9 mouse cellular contexts compared by ENCODE assay signal in genomic region chr17:15066066-15066465, GRCm38 (mm10). TPM values are rescaled to one million over a fixed set of nuclear protein-coding genes. Genes with fewer than 3 reads are reported as not detected.
DNase-seq lines count a peak whose midpoint lies in the region; ATAC-seq lines count a peak whose summit lies in the region.
"Had no signal": no experiment of that assay in that cellular context is flagged by ENCODE, and none has a peak within 500 bp of the region (broad histone marks: within the 10 kb centered on the region; RNA-seq: fewer than 3 reads in every experiment).

No protein-coding gene starts in this region.

- no peaks in the 10 kb centered on the region for H3K27me3 ChIP-seq in neural tube, embryonic 11.5 days (ENCODE audit: control insufficient read depth, insufficient read depth, low read length)
- H3K27me3 ChIP-seq in limb, embryonic 10.5 days (ENCODE audit: low read depth, poor library complexity, severe bottlenecking): no peaks in the 10 kb centered on the region
- no peaks in the 10 kb centered on the region for H3K27me3 ChIP-seq in stomach, embryonic 16.5 days (ENCODE audit: control insufficient read depth, insufficient read depth, low read length)

- ATAC-seq in neural tube, embryonic 11.5 days (ENCODE audit: insufficient read depth, low FRiP score, low TSS enrichment): peak; percentile 86
- ATAC-seq in stomach, embryonic 16.5 days (ENCODE audit: insufficient read depth, low FRiP score): peak; percentile 49; the same call in 1 of the 2 replicates

- H3K4me1 ChIP-seq in neural tube, embryonic 11.5 days (ENCODE audit: control insufficient read depth, insufficient read depth, low read length): peaks cover 4% of the 10 kb centered on the region
- H3K4me1 ChIP-seq in limb, embryonic 10.5 days: peaks cover 8% of the 10 kb centered on the region
- peaks cover 6% of the 10 kb centered on the region; the same call in 1 of the 2 replicates for H3K4me1 ChIP-seq in stomach, embryonic 16.5 days (ENCODE audit: control insufficient read depth, insufficient read depth, low read length)

- 27% methylated on average over 6 of the region's 6 CpGs for WGBS in neural tube, embryonic 11.5 days
- 25% methylated on average over 6 of the region's 6 CpGs for WGBS in limb, embryonic 10.5 days
- WGBS in stomach, embryonic 16.5 days: 45% methylated on average over 6 of the region's 6 CpGs

- intact Hi-C loops in left cerebral cortex, postnatal 10 days (cut with DNase I): loop anchor here (5.0 kb wide), 1 partner anchor 331 kb away; the partner anchor contains the start of gene Fam120b

- peak; percentile 54 to 63 for DNase-seq in cerebellum, postnatal 10 days
- no peak for DNase-seq in cerebellum, postnatal 36 days
- peak; percentile 65 for DNase-seq in neural tube, embryonic 11.5 days (ENCODE audit: low spot score)
- no peak for DNase-seq in neural tube, embryonic 10.5 days (ENCODE audit: extremely low spot score, low spot score)
- peak; percentile 47 for DNase-seq in limb, embryonic 10.5 days (ENCODE audit: low spot score)
- no peak for DNase-seq in ovary, postnatal 10 days (ENCODE audit: low spot score)
- no peak for DNase-seq in left cerebral cortex, postnatal 10 days (ENCODE audit: extremely low spot score in 1 of 2, low spot score in 2 of 2)
- DNase-seq: thymus, postnatal 36 days had no signal

- H3K9ac ChIP-seq in neural tube, embryonic 11.5 days (ENCODE audit: low read length): no peak overlapping the region; the same call in 1 of the 2 replicates
- H3K9ac ChIP-seq in stomach, embryonic 16.5 days (ENCODE audit: low read length): no peak overlapping the region

- H3K9me3 ChIP-seq in neural tube, embryonic 11.5 days (ENCODE audit: control insufficient read depth, low read length): no peaks in the 10 kb centered on the region
- no peaks in the 10 kb centered on the region for H3K9me3 ChIP-seq in limb, embryonic 10.5 days (replicated peaks)
- H3K9me3 ChIP-seq in stomach, embryonic 16.5 days (replicated peaks; ENCODE audit: control insufficient read depth, low read length): no peaks in the 10 kb centered on the region

- no peak overlapping the region for H3K4me3 ChIP-seq in neural tube, embryonic 11.5 days (ENCODE audit: low read depth, low read length)
- peak overlapping the region; percentile 18 for H3K4me3 ChIP-seq in limb, embryonic 10.5 days
- no peak overlapping the region for H3K4me3 ChIP-seq in stomach, embryonic 16.5 days (replicated peaks; ENCODE audit: low read length)

- no peaks in the 10 kb centered on the region for H3K36me3 ChIP-seq in neural tube, embryonic 11.5 days (ENCODE audit: control insufficient read depth, insufficient read depth, low read length)
- peaks cover 23% of the 10 kb centered on the region for H3K36me3 ChIP-seq in limb, embryonic 10.5 days
- 0 out of 2 replicates have a peak, but pooled peaks cover 4% of the 10 kb centered on the region for H3K36me3 ChIP-seq in stomach, embryonic 16.5 days (ENCODE audit: control insufficient read depth, insufficient read depth, low read length)

- H3K4me2 ChIP-seq in neural tube, embryonic 11.5 days (ENCODE audit: low read depth): no peak overlapping the region; the same call in 1 of the 2 replicates
- peak overlapping the region; percentile 25; the same call in 1 of the 2 replicates for H3K4me2 ChIP-seq in stomach, embryonic 16.5 days (ENCODE audit: low read depth, low read length)

- H3K27ac ChIP-seq in neural tube, embryonic 11.5 days (ENCODE audit: low read depth, low read length): 0 out of 2 replicates have a peak overlapping the region, but pooled peaks have one; percentile 34
- H3K27ac ChIP-seq in limb, embryonic 10.5 days: peak overlapping the region; percentile 68; the same call in 1 of the 2 replicates
- no peak overlapping the region for H3K27ac ChIP-seq in stomach, embryonic 16.5 days (ENCODE audit: low read length)

RNA-seq across cellular contexts. Expression of gene Gm3448, which starts 24.7 kb away (rescaled TPM):
- 2.9 and 3.1 TPM in 2 replicates for polyA plus RNA-seq in neural tube, embryonic 11.5 days (2014; fragmentation: Nextera tagmentation; extraction: Ambion mirVana)
- 3.7 and 3.9 TPM in 2 replicates for polyA plus RNA-seq in limb, embryonic 10.5 days (2016; fragmentation: Nextera tagmentation; extraction: Ambion mirVana)
- polyA plus RNA-seq in stomach, embryonic 16.5 days (2015; fragmentation: Nextera tagmentation; extraction: Ambion mirVana): 3.3 and 3.6 TPM in 2 replicates
- 1 to 10 TPM; 5.5 to 6.3 TPM for total RNA-seq in left cerebral cortex, postnatal 10 days (2021)

RNA-seq across cellular contexts. Expression of gene Tcte3, which starts 24.8 kb away (rescaled TPM):
- 0.49 and 1.6 TPM in 2 replicates for polyA plus RNA-seq in neural tube, embryonic 11.5 days (2014; fragmentation: Nextera tagmentation; extraction: Ambion mirVana)
- 1.5 TPM in 1 of 2 replicates, not detected in the other for polyA plus RNA-seq in limb, embryonic 10.5 days (2016; fragmentation: Nextera tagmentation; extraction: Ambion mirVana)
- 1.2 and 1.4 TPM in 2 replicates for polyA plus RNA-seq in stomach, embryonic 16.5 days (2015; fragmentation: Nextera tagmentation; extraction: Ambion mirVana)
- not detected for total RNA-seq in left cerebral cortex, postnatal 10 days (2021)

RNA-seq across cellular contexts. Expression of gene Ermard, which starts 25.1 kb away (rescaled TPM):
- polyA plus RNA-seq in neural tube, embryonic 11.5 days (2014; fragmentation: Nextera tagmentation; extraction: Ambion mirVana): 57.3 and 63.2 TPM in 2 replicates
- polyA plus RNA-seq in limb, embryonic 10.5 days (2016; fragmentation: Nextera tagmentation; extraction: Ambion mirVana): 76.1 and 100.0 TPM in 2 replicates
- polyA plus RNA-seq in stomach, embryonic 16.5 days (2015; fragmentation: Nextera tagmentation; extraction: Ambion mirVana): 65.3 and 72.4 TPM in 2 replicates
- 10 to 100 TPM; 39.1 to 45.8 TPM for total RNA-seq in left cerebral cortex, postnatal 10 days (2021)

RNA-seq across cellular contexts. Expression of gene Gm3435, which starts 56.1 kb away (rescaled TPM):
- 8.0 and 8.3 TPM in 2 replicates for polyA plus RNA-seq in neural tube, embryonic 11.5 days (2014; fragmentation: Nextera tagmentation; extraction: Ambion mirVana)
- 4.8 and 4.9 TPM in 2 replicates for polyA plus RNA-seq in limb, embryonic 10.5 days (2016; fragmentation: Nextera tagmentation; extraction: Ambion mirVana)
- polyA plus RNA-seq in stomach, embryonic 16.5 days (2015; fragmentation: Nextera tagmentation; extraction: Ambion mirVana): 5.6 and 6.9 TPM in 2 replicates
- total RNA-seq in left cerebral cortex, postnatal 10 days (2021): 1 to 10 TPM; 3.8 TPM

Comparison
In these comparisons a context has a peak if more than half of its experiments do, and no peak if none do; other contexts are left out.
1. DNase-seq: peak in cerebellum, postnatal 10 days (2 of 2), neural tube, embryonic 11.5 days (single experiment) and limb, embryonic 10.5 days (single experiment); none in cerebellum, postnatal 36 days (0 of 2), neural tube, embryonic 10.5 days (single experiment), ovary, postnatal 10 days (single experiment) and left cerebral cortex, postnatal 10 days (0 of 2).